Mouse (Mus musculus) adrenal gland, postnatal 4 days (tissue): ENCODE data around the gene Col23a1. TPM values are rescaled to one million over a fixed set of nuclear protein-coding genes. Genes with fewer than 3 reads are reported as not detected.

Experiments used
- DNase-seq, 2 experiments: peaks; one replicate each; pipeline ENCODE4 v3.0.0; 2021 to 2022; ENCODE audit warnings: low spot score in 2 of 2, mixed read lengths in 2 of 2
- total RNA-seq, 2 experiments: library from RNA; stranded (reverse); gene quantifications; 2 replicates each; pipeline ENCODE4 v1.2.3; 2021

The Col23a1 gene
- total RNA-seq, 2 experiments from 2014 or later, result 23.3 to 26.0 TPM

DNA sequence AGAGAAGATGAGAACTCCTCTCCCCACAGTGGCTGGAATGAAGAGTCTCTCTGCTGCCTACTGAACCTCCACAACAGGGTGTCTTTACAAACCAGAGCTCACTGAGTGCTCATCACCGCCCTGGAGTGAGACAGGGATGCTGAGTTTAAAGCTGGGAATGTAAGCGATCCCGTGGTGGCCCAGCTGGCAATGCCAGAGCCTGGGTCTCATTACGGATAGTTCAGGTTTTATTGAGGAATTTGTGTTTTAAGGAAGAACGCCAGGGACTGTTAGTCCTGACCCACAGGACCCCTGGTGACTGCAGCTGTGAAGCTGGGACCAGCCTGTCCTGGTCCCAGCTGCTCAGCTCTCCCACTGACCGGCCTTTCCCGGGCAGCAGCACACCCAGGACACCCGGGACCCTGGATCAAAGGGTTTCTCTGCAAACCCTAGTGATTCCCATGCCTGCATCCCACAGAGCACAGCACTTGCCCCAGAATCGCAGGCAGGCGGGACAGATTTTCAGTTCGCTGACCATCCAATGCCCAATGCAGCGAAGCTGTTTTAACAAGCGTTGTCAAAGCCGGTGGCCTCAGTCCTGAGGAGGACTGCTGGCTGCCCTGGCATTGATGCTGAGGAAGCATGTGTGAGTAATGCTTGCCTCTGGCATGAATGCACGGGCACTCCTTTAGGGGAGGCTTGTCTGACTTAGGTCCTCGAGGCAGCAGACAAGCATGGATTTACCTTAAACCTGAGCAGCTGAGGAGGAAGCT lies 139.9 kb downstream of the Col23a1 start:
- no peak for DNase-seq

DNA sequence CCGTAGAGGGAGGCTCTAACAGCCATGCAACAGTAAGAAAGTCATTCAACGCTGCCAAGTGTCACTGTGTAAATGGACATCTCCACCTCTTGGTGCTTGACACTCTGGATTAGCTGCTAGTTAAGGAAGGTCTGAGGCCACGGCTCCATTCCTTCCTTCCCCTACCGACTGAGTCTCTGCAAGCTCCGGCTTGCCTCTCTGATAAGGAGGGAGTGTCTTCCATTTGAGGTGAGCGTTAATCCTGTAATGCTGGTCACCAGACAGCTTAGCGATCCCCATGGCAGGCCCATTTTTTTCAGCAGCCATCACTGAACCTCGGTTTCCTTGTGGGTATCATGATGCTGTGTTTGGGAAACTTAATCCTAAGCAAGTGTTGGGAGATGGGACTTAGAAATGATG lies 140.5 kb downstream of the Col23a1 start:
- DNase-seq, result no peak

GRCm38 (mm10) chr11:51431287-51431686 lies 141.6 kb downstream of the Col23a1 start:
- no peak for DNase-seq

GRCm38 (mm10) chr11:51431968-51432367 lies 142.2 kb downstream of the Col23a1 start:
- DNase-seq, result no peak

DNA sequence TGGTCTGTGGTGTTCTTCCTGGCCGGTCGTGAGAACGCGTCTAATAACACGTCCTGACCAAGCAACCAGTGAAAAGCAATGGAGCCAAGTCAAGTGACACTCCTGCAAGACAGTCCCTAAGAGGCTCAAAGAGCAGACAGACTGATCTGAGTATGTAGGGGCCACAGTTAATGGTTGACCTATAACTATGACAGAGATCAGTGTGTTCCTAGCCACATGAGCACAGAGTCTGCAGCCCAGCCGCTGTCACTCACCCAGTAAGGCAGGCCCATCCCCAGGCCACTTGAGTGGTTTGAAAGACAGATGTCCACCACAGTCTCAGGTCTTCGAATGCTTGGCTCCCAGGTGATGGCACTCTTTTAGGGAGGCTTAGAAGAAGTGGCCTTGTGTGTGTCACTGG lies 152.3 kb downstream of the Col23a1 start:
- no peak for DNase-seq

DNA sequence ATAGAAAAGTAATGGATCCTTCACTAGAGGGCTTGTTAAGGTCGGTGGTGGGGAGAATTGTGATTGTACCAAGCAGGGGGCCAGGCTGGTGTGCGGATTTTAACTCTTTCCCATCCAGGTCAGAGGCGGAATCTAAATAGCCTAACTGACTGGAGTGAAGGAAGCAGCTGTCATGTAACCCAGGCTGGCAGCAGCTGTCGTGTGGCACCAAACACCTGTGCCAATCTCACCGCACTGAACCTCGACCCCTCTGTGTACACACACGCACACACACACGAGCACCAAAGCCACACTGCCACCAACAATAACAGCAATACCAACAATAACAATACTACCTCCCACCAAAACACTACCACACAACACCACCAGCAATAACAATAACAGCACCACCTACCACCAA lies 152.9 kb downstream of the Col23a1 start:
- no peak for DNase-seq

- DNase-seq, result no peak
Measured at GRCm38 (mm10) chr11:51443818-51444217, 154.1 kb downstream of the Col23a1 start.

DNA sequence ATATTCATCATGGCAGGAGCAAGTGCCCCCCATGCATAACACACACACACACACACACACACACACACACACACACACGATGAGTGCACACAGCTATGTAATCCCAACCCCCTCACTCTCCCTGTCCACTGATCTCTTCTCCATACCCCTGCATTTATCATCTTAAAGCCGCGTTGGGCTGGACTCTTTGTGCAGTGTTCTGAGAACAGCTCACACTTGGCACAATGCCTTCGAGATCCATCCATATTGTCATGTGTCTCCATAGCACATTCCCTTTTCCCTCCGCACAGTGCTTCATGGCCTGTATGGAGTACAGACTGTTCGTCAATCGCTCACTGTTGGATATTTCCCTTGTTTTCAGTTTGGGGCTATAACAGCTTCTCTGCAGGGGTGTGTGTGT lies 154.9 kb downstream of the Col23a1 start:
- no peak for DNase-seq

GRCm38 (mm10) chr11:51446711-51447425 lies 157.1 kb downstream of the Col23a1 start:
- DNase-seq, result peak in 1 of 2 experiments; percentile 35

DNA sequence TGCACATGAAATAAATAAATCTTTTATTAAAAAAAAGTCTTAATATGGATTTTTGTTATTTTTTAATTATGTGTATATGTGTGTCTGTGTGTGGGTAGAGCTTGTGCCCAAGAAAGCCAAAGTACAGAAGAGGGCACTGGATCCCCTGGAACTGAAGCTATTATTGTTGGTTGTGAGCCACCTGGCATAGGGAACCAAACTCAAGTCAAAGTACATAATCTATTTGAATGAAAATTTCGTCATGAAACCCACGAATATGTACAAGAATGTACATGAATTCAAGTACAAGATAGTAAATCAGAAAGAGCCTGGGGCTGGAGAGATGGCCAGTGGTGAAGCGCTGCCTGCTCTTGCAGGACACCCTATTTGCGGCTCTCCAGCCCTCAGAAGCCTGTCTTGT lies 158.5 kb downstream of the Col23a1 start:
- no peak for DNase-seq

DNA sequence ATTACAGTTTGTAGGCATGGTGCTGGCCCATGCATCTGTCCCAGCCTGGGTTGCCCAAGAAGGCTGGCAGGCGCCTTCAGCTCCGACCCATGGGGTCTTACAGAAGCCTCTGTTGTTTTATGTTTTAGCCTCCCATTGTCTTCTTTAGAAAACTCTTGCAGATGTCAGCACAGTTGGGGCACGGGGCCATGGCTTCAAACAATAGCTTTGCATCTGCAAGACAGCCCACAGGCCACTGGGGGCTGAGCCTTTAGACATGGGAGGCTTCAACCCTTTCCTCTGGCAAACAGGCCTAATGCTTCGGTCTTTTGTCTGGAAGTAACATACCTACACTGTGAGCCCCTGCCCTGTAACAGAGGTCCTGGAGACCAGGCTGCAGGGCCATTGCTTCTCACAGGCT lies 159.0 kb downstream of the Col23a1 start:
- no peak for DNase-seq

DNA sequence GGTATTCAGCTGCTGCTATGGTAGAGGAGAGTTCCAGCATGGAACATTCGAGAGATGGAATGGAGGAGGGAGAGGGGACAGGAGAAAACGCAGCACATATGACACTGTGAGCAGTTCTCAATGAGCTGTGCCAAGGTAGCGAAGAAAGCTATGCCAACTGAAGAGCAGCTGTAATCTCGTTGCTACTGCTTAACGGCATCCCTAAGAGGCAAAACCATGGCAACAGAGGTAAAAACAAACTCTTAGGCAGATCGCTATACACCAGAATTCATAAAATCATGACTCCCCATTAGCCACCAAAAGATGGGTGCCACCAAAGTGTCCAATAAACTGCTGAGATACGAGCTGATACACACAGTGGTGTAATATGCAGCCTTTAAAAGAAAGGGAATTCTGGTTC lies 160.2 kb downstream of the Col23a1 start:
- DNase-seq, result no peak

DNA sequence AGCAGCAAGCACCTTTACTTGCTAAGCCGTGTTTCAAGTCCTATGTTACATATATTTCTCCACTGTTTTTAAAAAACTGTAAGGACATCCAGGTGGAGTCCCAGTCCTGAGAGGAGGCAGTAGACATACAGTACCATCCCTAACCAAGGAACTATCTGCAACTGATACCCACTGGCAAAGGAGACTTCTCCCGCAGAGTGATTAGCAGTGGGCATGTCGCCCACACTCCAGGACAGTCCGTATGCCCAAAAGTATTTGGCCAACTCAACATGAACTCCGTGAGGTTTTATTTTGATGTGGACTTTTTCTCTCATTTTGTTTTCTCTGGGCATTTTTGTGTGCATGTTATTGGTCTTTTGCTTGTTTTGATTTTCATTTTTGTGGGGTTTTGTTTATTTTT lies 161.6 kb downstream of the Col23a1 start:
- no peak for DNase-seq

DNA sequence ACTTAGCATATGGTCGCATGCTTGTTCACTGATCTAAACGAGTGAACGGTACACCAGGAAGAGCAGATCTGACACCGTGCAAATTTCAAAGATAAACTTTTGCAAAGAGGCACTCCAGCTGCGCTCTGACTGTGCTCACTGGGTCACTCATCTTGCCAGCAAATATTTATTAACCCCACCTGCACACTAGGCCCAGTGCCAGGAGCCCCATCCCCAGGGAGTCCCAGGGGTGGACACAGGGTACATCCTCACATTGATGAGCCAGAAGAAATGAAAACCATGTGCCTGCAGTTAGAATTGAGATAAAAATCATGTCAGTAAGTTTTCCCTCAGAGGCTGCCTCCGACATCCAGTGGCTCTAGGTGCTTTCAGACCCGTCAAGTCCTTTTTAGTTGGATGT lies 162.2 kb downstream of the Col23a1 start:
- DNase-seq, result no peak

DNA sequence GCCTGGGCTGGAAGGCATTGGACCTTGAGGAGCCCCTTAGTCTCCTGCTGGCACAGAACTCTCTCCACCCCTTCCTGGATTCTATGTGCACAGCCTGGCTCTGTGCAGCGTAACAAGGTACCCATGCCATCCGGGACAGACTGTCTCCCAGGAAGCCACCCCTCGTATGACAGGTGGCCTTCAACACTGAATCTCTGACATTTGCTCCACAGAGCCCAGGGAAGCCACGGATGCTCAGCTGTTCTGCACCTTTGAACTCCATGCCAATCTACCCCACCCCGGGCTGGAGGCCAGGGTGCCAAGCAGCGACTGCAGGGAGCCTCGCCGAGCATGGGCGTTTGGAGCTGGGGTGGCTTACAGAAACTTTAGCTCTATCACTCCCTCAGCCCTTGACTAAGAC lies 164.0 kb downstream of the Col23a1 start:
- DNase-seq, result no peak

DNA sequence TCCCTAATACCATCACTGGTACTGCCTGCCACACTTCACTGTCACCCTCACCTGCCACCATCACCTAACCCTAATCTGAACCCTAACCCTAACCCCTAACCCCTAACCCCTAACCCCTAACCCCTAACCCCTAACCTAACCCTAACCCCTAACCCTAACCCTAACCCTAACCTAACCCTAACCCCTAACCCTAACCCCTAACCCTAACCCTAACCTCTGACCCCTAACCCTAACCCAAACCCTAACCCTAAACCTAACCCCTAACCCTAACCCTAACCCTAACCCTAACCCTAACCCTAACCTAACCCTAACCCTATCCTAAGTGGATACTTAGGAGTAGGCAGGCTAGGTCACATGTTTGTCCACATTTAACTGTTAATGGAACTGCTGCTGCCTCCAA lies 165.8 kb downstream of the Col23a1 start:
- DNase-seq, result no peak

- DNase-seq, result no peak
Measured at GRCm38 (mm10) chr11:51457624-51458023, 167.9 kb downstream of the Col23a1 start.

DNA sequence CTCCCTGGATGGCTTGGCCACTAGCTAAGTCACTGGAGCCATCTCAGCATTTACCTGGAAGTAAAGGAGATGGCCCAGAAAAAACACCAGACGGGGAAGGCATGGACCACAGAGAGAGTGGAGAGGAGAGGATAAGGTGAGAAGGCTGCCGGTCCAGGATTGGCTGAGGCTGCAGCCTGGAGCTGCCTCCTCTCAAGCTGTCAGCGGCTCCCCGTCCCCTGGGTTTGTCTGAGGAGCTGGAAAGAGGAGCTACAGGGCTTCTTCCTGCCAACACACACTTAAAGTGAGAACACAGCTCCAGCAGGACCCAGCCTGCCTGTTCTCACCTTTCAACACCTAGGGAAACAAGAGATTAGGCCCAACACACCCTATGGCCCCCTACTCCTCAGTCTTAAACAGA lies 168.9 kb downstream of the Col23a1 start:
- no peak for DNase-seq

GRCm38 (mm10) chr11:51459569-51460043 lies 169.9 kb downstream of the Col23a1 start:
- DNase-seq, result no peak

- no peak for DNase-seq
Measured at GRCm38 (mm10) chr11:51468737-51469136, 179.0 kb downstream of the Col23a1 start.

DNA sequence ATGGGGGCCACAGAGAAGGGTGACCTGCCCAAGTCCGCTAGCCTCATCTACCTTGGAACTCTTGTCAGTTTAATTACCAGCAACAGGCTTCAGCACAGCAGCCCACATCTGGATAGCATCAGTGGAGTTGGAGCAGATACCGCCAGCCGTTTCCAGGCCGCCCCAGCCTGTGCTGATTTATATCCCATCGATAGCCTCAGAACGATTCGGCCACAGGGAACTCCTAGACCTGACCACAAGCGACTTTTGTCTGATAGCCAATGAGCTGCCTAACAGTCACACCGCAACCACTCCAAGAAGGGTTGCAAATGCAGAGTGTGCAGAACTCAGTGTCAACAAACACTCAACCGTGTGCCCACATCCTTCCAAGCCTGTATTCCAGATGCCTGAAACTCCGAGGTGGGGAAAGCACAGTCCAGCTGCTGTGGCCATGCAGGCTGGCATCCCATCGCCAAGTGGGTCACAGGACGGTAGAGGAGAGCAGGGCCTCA lies 179.7 kb downstream of the Col23a1 start:
- no peak for DNase-seq

- no peak for DNase-seq
Measured at GRCm38 (mm10) chr11:51470383-51471144, 180.8 kb downstream of the Col23a1 start.
